ENCODE assay signal across 23 mouse cellular contexts in the genomic region with DNA sequence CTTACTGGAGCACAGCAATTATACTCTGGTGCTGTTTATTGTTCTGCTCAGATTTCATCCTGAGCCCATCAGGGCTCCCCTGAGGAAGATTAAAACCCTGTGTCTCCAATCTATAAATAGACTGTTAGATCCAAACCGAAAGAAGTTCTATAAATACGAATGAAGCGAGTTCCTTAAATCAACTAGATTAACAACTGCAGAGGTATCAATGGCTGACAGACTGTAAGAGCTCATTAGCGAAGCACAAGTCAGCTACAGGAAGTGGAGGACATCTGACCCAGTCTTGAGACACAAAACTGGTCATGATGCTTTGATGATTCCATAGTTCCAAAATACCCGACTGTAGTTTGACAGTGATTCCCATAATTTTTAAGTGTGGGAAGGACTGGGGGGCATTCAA. TPM values are rescaled to one million over a fixed set of nuclear protein-coding genes. Genes with fewer than 3 reads are reported as not detected.
A peak's percentile ranks its signal among the peaks of the same experiment; 100 is the strongest.
DNase-seq lines count a peak whose midpoint lies in the region; ATAC-seq lines count a peak whose summit lies in the region.
"Had no signal": no experiment of that assay in that cellular context is flagged by ENCODE, and none has a peak within 500 bp of the region (broad histone marks: within the 10 kb centered on the region; RNA-seq: fewer than 3 reads in every experiment).

No protein-coding gene starts in this region.

- no peak overlapping the region for H3K4me3 ChIP-seq in heart, embryonic 12.5 days
- no peak overlapping the region for H3K4me3 ChIP-seq in kidney, embryonic 15.5 days (replicated peaks)
- no peak overlapping the region for H3K4me3 ChIP-seq in neural tube, embryonic 15.5 days (replicated peaks)
- H3K4me3 ChIP-seq: forebrain, embryonic 12.5 days; hindbrain, embryonic 15.5 days; intestine, embryonic 15.5 days; limb, embryonic 10.5 days; neural tube, embryonic 12.5 days had no signal

- H3K9me3 ChIP-seq in heart, embryonic 12.5 days (replicated peaks), result no peaks in the 10 kb centered on the region
- H3K9me3 ChIP-seq in kidney, embryonic 15.5 days (replicated peaks), result no peaks in the 10 kb centered on the region
- no peaks in the 10 kb centered on the region for H3K9me3 ChIP-seq in neural tube, embryonic 15.5 days (replicated peaks)
- H3K9me3 ChIP-seq: forebrain, embryonic 12.5 days; hindbrain, embryonic 15.5 days; intestine, embryonic 15.5 days; limb, embryonic 10.5 days; neural tube, embryonic 12.5 days had no signal

- H3K27me3 ChIP-seq in heart, embryonic 12.5 days (replicated peaks), result no peaks in the 10 kb centered on the region
- no peaks in the 10 kb centered on the region for H3K27me3 ChIP-seq in kidney, embryonic 15.5 days
- H3K27me3 ChIP-seq in neural tube, embryonic 15.5 days (replicated peaks), result no peaks in the 10 kb centered on the region
- H3K27me3 ChIP-seq: forebrain, embryonic 12.5 days; hindbrain, embryonic 15.5 days; intestine, embryonic 15.5 days; neural tube, embryonic 12.5 days had no signal

- no peaks in the 10 kb centered on the region for H3K36me3 ChIP-seq in heart, embryonic 12.5 days
- H3K36me3 ChIP-seq in kidney, embryonic 15.5 days, result no peaks in the 10 kb centered on the region
- H3K36me3 ChIP-seq in neural tube, embryonic 15.5 days, result no peaks in the 10 kb centered on the region
- H3K36me3 ChIP-seq: forebrain, embryonic 12.5 days; hindbrain, embryonic 15.5 days; intestine, embryonic 15.5 days; limb, embryonic 10.5 days; neural tube, embryonic 12.5 days had no signal

- H3K4me1 ChIP-seq in heart, embryonic 12.5 days (replicated peaks), result peaks cover 25% of the 10 kb centered on the region
- peaks cover 18% of the 10 kb centered on the region for H3K4me1 ChIP-seq in kidney, embryonic 15.5 days
- peaks cover 11% of the 10 kb centered on the region for H3K4me1 ChIP-seq in neural tube, embryonic 15.5 days

- peak overlapping the region; percentile 4; the same call in 1 of the 2 replicates for H3K27ac ChIP-seq in heart, embryonic 12.5 days (ENCODE audit: poor library complexity, severe bottlenecking)
- H3K27ac ChIP-seq in kidney, embryonic 15.5 days, result peak overlapping the region; percentile 78
- no peak overlapping the region; the same call in 1 of the 2 replicates for H3K27ac ChIP-seq in neural tube, embryonic 15.5 days (replicated peaks)
- H3K27ac ChIP-seq: forebrain, embryonic 12.5 days; hindbrain, embryonic 15.5 days; intestine, embryonic 15.5 days; limb, embryonic 10.5 days; neural tube, embryonic 12.5 days had no signal

- ATAC-seq in heart, embryonic 12.5 days (ENCODE audit: insufficient number of reproducible peaks, low FRiP score), result no peak; the same call in 1 of the 2 replicates
- peak; percentile 67; the same call in 1 of the 2 replicates for ATAC-seq in kidney, embryonic 15.5 days (replicated peaks; ENCODE audit: low FRiP score)
- peak; percentile 48; the same call in 1 of the 2 replicates for ATAC-seq in granulocyte monocyte progenitor cell, adult 5-6 weeks (replicated peaks; ENCODE audit: poor library complexity, severe bottlenecking)
- 0 out of 2 replicates have a peak, but pooled peaks have one; percentile 42 for ATAC-seq in neural tube, embryonic 15.5 days (ENCODE audit: low FRiP score)
- ATAC-seq: intestine, embryonic 15.5 days; liver, postnatal 0 days had no signal

- no peak overlapping the region for H3K9ac ChIP-seq in heart, embryonic 12.5 days
- no peak overlapping the region for H3K9ac ChIP-seq in kidney, embryonic 15.5 days
- no peak overlapping the region for H3K9ac ChIP-seq in neural tube, embryonic 15.5 days (replicated peaks)
- H3K9ac ChIP-seq: forebrain, embryonic 12.5 days; hindbrain, embryonic 15.5 days; intestine, embryonic 15.5 days; liver, postnatal 0 days; neural tube, embryonic 12.5 days had no signal

- 44% methylated on average over 5 of the region's 5 CpGs for WGBS in heart, embryonic 12.5 days
- WGBS in kidney, embryonic 15.5 days, result 26% methylated on average over 5 of the region's 5 CpGs
- 31% methylated on average over 5 of the region's 5 CpGs for WGBS in neural tube, embryonic 15.5 days

- DNase-seq in heart, adult 8-10 months (ENCODE audit: low spot score), result no peak
- DNase-seq in kidney, postnatal 36 days, result no peak
- no peak for DNase-seq in retina, embryonic 14.5 days (ENCODE audit: low spot score)
- DNase-seq: adrenal gland, postnatal 36 days; B cell, adult 2 months; cerebellum, adult 18-20 months; cerebellum, postnatal 36 days; gastrocnemius, postnatal 14 days; heart, postnatal 14 days; kidney, postnatal 4 days; liver, postnatal 0 days; lung, postnatal 10 days; right cerebral cortex, postnatal 25 days; thymus, adult 2 months had no signal

- no peak overlapping the region for H3K4me2 ChIP-seq in heart, embryonic 12.5 days
- H3K4me2 ChIP-seq in kidney, embryonic 15.5 days, result no peak overlapping the region
- H3K4me2 ChIP-seq in neural tube, embryonic 15.5 days, result no peak overlapping the region
- H3K4me2 ChIP-seq: forebrain, embryonic 12.5 days; hindbrain, embryonic 15.5 days; intestine, embryonic 15.5 days; neural tube, embryonic 12.5 days had no signal

RNA-seq across cellular contexts. Expression of a gene that starts 29.9 kb away (rescaled TPM):
- 11.5 and 12.2 TPM in 2 replicates for polyA plus RNA-seq in heart, embryonic 12.5 days (2016; fragmentation: Nextera tagmentation; extraction: Ambion mirVana)
- total RNA-seq in heart, adult 8-10 months (2022), result 1 to 10 TPM; 7.0 to 8.3 (median 7.8) TPM
- 19.3 and 21.8 TPM in 2 replicates for polyA plus RNA-seq in kidney, embryonic 15.5 days (2015; fragmentation: Nextera tagmentation; extraction: Ambion mirVana)
- 34.9 and 35.7 TPM in 2 replicates for total RNA-seq in granulocyte monocyte progenitor cell, adult 5-6 weeks (2014; fragmentation: Nextera tagmentation)
- 29.7 and 30.2 TPM in 2 replicates for total RNA-seq in granulocyte monocyte progenitor cell, adult 5-6 weeks (2017)
- polyA plus RNA-seq in neural tube, embryonic 15.5 days (2015; fragmentation: Nextera tagmentation; extraction: Ambion mirVana), result 26.0 and 26.7 TPM in 2 replicates

RNA-seq across cellular contexts. Expression of a gene that starts 58.1 kb away (rescaled TPM):
- 25.6 and 26.1 TPM in 2 replicates for polyA plus RNA-seq in heart, embryonic 12.5 days (2016; fragmentation: Nextera tagmentation; extraction: Ambion mirVana)
- total RNA-seq in heart, adult 8-10 months (2022), result 10 to 100 TPM; 65.3 to 73.3 (median 69.0) TPM
- 29.2 and 33.6 TPM in 2 replicates for polyA plus RNA-seq in kidney, embryonic 15.5 days (2015; fragmentation: Nextera tagmentation; extraction: Ambion mirVana)
- total RNA-seq in granulocyte monocyte progenitor cell, adult 5-6 weeks (2014; fragmentation: Nextera tagmentation), result 34.0 and 37.0 TPM in 2 replicates
- 30.3 and 40.0 TPM in 2 replicates for total RNA-seq in granulocyte monocyte progenitor cell, adult 5-6 weeks (2017)
- polyA plus RNA-seq in neural tube, embryonic 15.5 days (2015; fragmentation: Nextera tagmentation; extraction: Ambion mirVana), result 29.6 and 31.0 TPM in 2 replicates

RNA-seq across cellular contexts. Expression of a gene that starts 58.2 kb away (rescaled TPM):
- polyA plus RNA-seq in heart, embryonic 12.5 days (2016; fragmentation: Nextera tagmentation; extraction: Ambion mirVana), result 20.5 and 22.2 TPM in 2 replicates
- 10 to 100 TPM; 44.7 to 54.0 (median 46.4) TPM for total RNA-seq in heart, adult 8-10 months (2022)
- 13.8 and 15.1 TPM in 2 replicates for polyA plus RNA-seq in kidney, embryonic 15.5 days (2015; fragmentation: Nextera tagmentation; extraction: Ambion mirVana)
- total RNA-seq in granulocyte monocyte progenitor cell, adult 5-6 weeks (2014; fragmentation: Nextera tagmentation), result 15.8 and 17.5 TPM in 2 replicates
- 18.4 and 19.1 TPM in 2 replicates for total RNA-seq in granulocyte monocyte progenitor cell, adult 5-6 weeks (2017)
- polyA plus RNA-seq in neural tube, embryonic 15.5 days (2015; fragmentation: Nextera tagmentation; extraction: Ambion mirVana), result 25.3 and 27.6 TPM in 2 replicates
